Mouse (Mus musculus): ENCODE measurements around the gene Nkx2-3. TPM values are rescaled to one million over a fixed set of nuclear protein-coding genes. Genes with fewer than 3 reads are reported as not detected.

Gene Nkx2-3
- total RNA-seq (2014; fragmentation: Nextera tagmentation) (not detected in 2 replicates), total RNA-seq (2017) (not detected in 2 replicates)

GRCm38 (mm10) chr19:43612051-43612450, at the start of gene Nkx2-3:
Gene Nkx2-3 (plus strand): TSS chr19:43612325.
- no peak for ATAC-seq (replicated peaks; ENCODE audit: low FRiP score, low TSS enrichment, poor library complexity, severe bottlenecking)

- no peak for ATAC-seq (replicated peaks; ENCODE audit: low FRiP score, low TSS enrichment, poor library complexity, severe bottlenecking)
Observed at GRCm38 (mm10) chr19:43563166-43563565, 49.0 kb upstream of the Nkx2-3 start.

GRCm38 (mm10) chr19:43568298-43568697, 43.8 kb upstream of the Nkx2-3 start:
- 0 out of 2 replicates have a peak, but pooled peaks have one; percentile 43 for ATAC-seq (replicated peaks; ENCODE audit: low FRiP score, low TSS enrichment, poor library complexity, severe bottlenecking)

- ATAC-seq (replicated peaks; ENCODE audit: low FRiP score, low TSS enrichment, poor library complexity, severe bottlenecking) = no peak
Observed at GRCm38 (mm10) chr19:43569133-43569532, 43.0 kb upstream of the Nkx2-3 start.

- peak; percentile 96 for ATAC-seq (replicated peaks; ENCODE audit: low FRiP score, low TSS enrichment, poor library complexity, severe bottlenecking)
Observed at GRCm38 (mm10) chr19:43570831-43571790, 41.0 kb upstream of the Nkx2-3 start.

- ATAC-seq (replicated peaks; ENCODE audit: low FRiP score, low TSS enrichment, poor library complexity, severe bottlenecking) = no peak
Observed at GRCm38 (mm10) chr19:43579081-43579796, 32.9 kb upstream of the Nkx2-3 start.

- no peak for ATAC-seq (replicated peaks; ENCODE audit: low FRiP score, low TSS enrichment, poor library complexity, severe bottlenecking)
Observed at GRCm38 (mm10) chr19:43581185-43581584, 30.9 kb upstream of the Nkx2-3 start.

- no peak for ATAC-seq (replicated peaks; ENCODE audit: low FRiP score, low TSS enrichment, poor library complexity, severe bottlenecking)
Observed at GRCm38 (mm10) chr19:43583192-43583591, 28.9 kb upstream of the Nkx2-3 start.

GRCm38 (mm10) chr19:43583595-43583994, 28.5 kb upstream of the Nkx2-3 start:
- ATAC-seq (replicated peaks; ENCODE audit: low FRiP score, low TSS enrichment, poor library complexity, severe bottlenecking) = no peak

GRCm38 (mm10) chr19:43584788-43585187, 27.3 kb upstream of the Nkx2-3 start:
- no peak for ATAC-seq (replicated peaks; ENCODE audit: low FRiP score, low TSS enrichment, poor library complexity, severe bottlenecking)

- no peak for ATAC-seq (replicated peaks; ENCODE audit: low FRiP score, low TSS enrichment, poor library complexity, severe bottlenecking)
Observed at GRCm38 (mm10) chr19:43592026-43592425, 20.1 kb upstream of the Nkx2-3 start.

GRCm38 (mm10) chr19:43596981-43597380, 15.1 kb upstream of the Nkx2-3 start:
- no peak for ATAC-seq (replicated peaks; ENCODE audit: low FRiP score, low TSS enrichment, poor library complexity, severe bottlenecking)

GRCm38 (mm10) chr19:43598741-43599660, 13.1 kb upstream of the Nkx2-3 start:
- no peak for ATAC-seq (replicated peaks; ENCODE audit: low FRiP score, low TSS enrichment, poor library complexity, severe bottlenecking)

- ATAC-seq (replicated peaks; ENCODE audit: low FRiP score, low TSS enrichment, poor library complexity, severe bottlenecking) = peak; percentile 81
Observed at GRCm38 (mm10) chr19:43599776-43600544, 12.2 kb upstream of the Nkx2-3 start.

GRCm38 (mm10) chr19:43600545-43601331, 11.4 kb upstream of the Nkx2-3 start:
- no peak for ATAC-seq (replicated peaks; ENCODE audit: low FRiP score, low TSS enrichment, poor library complexity, severe bottlenecking)

- ATAC-seq (replicated peaks; ENCODE audit: low FRiP score, low TSS enrichment, poor library complexity, severe bottlenecking) = no peak
Observed at GRCm38 (mm10) chr19:43601440-43601839, 10.7 kb upstream of the Nkx2-3 start.

- ATAC-seq (replicated peaks; ENCODE audit: low FRiP score, low TSS enrichment, poor library complexity, severe bottlenecking) = no peak
Observed at GRCm38 (mm10) chr19:43601996-43602590, 10.0 kb upstream of the Nkx2-3 start.
